Mouse (Mus musculus) heart, postnatal 0 days (tissue): ENCODE results near the gene Zbtb32. TPM values are rescaled to one million over a fixed set of nuclear protein-coding genes. Genes with fewer than 3 reads are reported as not detected.

Experiments
- ATAC-seq: fragments of 200-750 bp; cut with Nextera tagmentation; 2 replicates; pipeline ENCODE4 v1.8.0; 2017; ENCODE audit warnings: low read depth, moderate number of reproducible peaks, moderate library complexity; ENCODE audit not compliant: insufficient read depth
- DNase-seq: peaks from one replicate; pipeline ENCODE4 v3.0.0-alpha.2; 2016; ENCODE audit warnings: low spot score
- H3K27ac ChIP-seq: fragments of 300-500 bp; sonication (generic); 2 replicates; pipeline ENCODE4 v1.5.1; 2014; ENCODE audit warnings: low read depth, mild to moderate bottlenecking
- H3K27me3 ChIP-seq: fragments of 300-500 bp; sonication (generic); 2 replicates; pipeline ENCODE4 v1.6.1; 2014; ENCODE audit warnings: low read length, mixed read lengths; ENCODE audit not compliant: control insufficient read depth, insufficient read depth
- H3K36me3 ChIP-seq: fragments of 300-500 bp; sonication (generic); replicated peaks from 2 replicates; pipeline ENCODE4 v1.6.1; 2014; ENCODE audit warnings: low read length, mixed read lengths; ENCODE audit not compliant: control insufficient read depth, insufficient read depth
- H3K4me1 ChIP-seq: fragments of 300-500 bp; sonication (generic); 2 replicates; pipeline ENCODE4 v1.6.1; 2014; ENCODE audit warnings: antibody characterized with exemption; ENCODE audit not compliant: control insufficient read depth, insufficient read depth
- H3K4me2 ChIP-seq: fragments of 300-500 bp; sonication (generic); 2 replicates; pipeline ENCODE4 v1.6.1; 2014; ENCODE audit warnings: low read depth, mild to moderate bottlenecking, low read length, moderate library complexity
- H3K4me3 ChIP-seq: fragments of 300-500 bp; sonication (generic); 2 replicates; pipeline ENCODE4 v1.5.1; 2014; ENCODE audit warnings: low read depth, low read length
- H3K9ac ChIP-seq: fragments of 300-500 bp; sonication (generic); replicated peaks from 2 replicates; pipeline ENCODE4 v1.6.1; 2014; ENCODE audit warnings: low read depth, low read length, mixed read lengths
- H3K9me3 ChIP-seq: fragments of 300-500 bp; sonication (generic); replicated peaks from 2 replicates; pipeline ENCODE4 v1.6.1; 2016; ENCODE audit warnings: low read length; ENCODE audit not compliant: control insufficient read depth
- CTCF ChIP-seq: IDR thresholded peaks from 2 replicates; pipeline ENCODE4 v1.5.1; 2016; ENCODE audit warnings: antibody characterized with exemption, control low read depth, low read depth
- EP300 ChIP-seq: IDR thresholded peaks from 2 replicates; pipeline ENCODE4 v1.6.1; 2016; ENCODE audit warnings: antibody characterized with exemption, low read depth
- WGBS: fragments of 180-500 bp; shearing (Covaris S2); extraction: QIAGEN DNeasy Blood & Tissue Kit; methylation state at CpG from one replicate; pipeline ENCODE4 v1.1.7; 2014; 5-methylcytosine and 5-hydroxymethylcytosine counted together
- polyA plus RNA-seq: library from polyadenylated mRNA; unstranded; fragments of >200 nt; fragmentation: Nextera tagmentation; extraction: Ambion mirVana; gene quantifications from 2 replicates; pipeline ENCODE4 v1.2.1, GENCODE M21; 2015
- total RNA-seq: library from RNA; depleted of rRNA; stranded (reverse); fragments of >200 nt; gene quantifications from 2 replicates; pipeline ENCODE4 v1.2.3, GENCODE M21; 2014; ENCODE audit warnings: low replicate concordance

Gene Zbtb32
- total and polyA plus RNA-seq, 2 experiments from 2014 or later: 0.11 TPM; not detected in 1

DNA sequence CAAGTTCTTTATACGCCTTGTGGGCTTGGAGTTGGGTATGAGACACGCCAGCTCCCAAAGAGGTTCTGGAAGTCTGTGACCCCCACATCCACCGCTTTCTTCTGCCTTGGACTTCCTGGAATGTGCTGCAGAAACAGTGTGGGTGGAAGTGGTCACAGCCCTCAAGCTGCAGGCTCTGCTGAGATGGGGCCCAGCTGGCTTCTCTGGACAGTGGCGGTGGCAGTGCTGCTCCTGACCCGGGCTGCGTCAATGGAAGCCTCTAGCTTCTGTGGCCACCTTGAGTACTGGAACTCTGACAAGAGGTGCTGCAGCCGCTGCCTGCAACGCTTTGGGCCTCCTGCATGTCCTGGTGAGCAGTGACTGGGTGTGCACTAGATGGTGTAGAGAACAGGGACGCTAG, 32.7 kb downstream of the Zbtb32 start:
- 74% methylated on average over 9 of the region's 9 CpGs for WGBS
- Histone ChIP-seq H3K4me3 (no peak overlapping the region), H3K9ac (no peak overlapping the region), H3K9me3 (no peaks in the 10 kb centered on the region), H3K4me2 (no peak overlapping the region), H3K27me3 (no peaks in the 10 kb centered on the region), H3K4me1 (peaks cover 7% of the 10 kb centered on the region; the same call in 1 of the 2 replicates), H3K27ac (no peak overlapping the region), H3K36me3 (peaks cover 69% of the 10 kb centered on the region)
- DNase-seq (no peak), ATAC-seq (no peak)
- no peak for TF ChIP-seq CTCF
- no peak for TF ChIP-seq EP300

DNA sequence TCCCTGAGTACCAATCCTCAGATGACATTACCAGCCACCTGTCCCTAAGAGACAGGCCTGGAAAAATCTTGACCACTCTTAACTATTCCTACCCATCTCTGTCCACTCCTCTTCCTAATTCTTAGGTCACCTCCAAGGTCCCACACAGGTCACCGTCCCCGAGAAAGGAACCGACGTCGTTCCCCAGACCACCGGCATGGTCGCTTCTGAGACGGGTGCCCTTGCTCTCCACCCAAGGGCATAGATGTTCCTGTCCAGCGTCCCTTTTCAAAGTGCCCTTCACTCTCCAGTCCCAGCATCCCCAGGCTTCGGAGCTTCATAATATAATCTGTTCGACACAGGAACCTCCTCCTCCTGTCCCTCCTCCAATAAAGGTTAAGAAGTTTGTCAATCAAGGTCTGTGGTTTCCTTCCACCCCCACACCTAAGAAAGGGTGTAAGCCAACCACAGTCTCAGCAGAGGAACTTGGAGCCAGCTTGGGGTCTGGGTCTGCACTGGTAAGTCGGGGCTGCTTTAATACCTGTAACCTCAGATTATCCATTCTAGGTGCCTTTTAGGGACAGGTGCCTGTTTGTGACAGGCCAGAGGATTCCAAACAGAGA, 33.6 kb downstream of the Zbtb32 start, which contains the start of gene Igflr1:
TSS of gene Igflr1 (plus strand) at position 458 of the 602 bp plus-strand sequence.
- H3K4me1 ChIP-seq: peaks cover 7% of the 10 kb centered on the region; the same call in 1 of the 2 replicates
- no peak within 1 kb of the TSS for H3K4me2 ChIP-seq
- 87% methylated on average over 12 of the region's 12 CpGs for WGBS
- no peak within 1 kb of the TSS for H3K4me3 ChIP-seq
- TF ChIP-seq EP300 (no peak), CTCF (no peak)
- H3K27me3 ChIP-seq: no peaks in the 10 kb centered on the region
- H3K9ac ChIP-seq: no peak within 1 kb of the TSS
- DNase-seq (no peak), ATAC-seq (no peak)
- H3K9me3 ChIP-seq: no peaks in the 10 kb centered on the region
- peaks cover 60% of the 10 kb centered on the region for H3K36me3 ChIP-seq
- no peak within 1 kb of the TSS for H3K27ac ChIP-seq

DNA sequence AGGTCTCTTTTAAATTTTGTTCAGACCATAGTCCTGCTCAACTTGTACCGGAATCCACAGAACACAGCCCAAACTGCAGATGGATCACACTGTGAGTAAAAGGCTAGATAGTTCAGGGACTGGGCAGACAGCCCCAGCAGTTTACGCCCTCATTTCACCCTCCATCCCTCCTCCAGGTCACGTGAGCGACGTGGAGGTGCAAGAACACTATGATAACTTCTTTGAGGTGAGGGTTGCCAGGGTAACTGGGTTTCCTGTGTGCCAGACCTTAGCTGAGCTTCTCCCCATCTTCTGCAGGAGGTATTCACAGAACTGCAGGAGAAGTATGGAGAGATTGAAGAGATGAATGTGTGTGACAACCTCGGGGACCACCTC, 34.8 kb downstream of the Zbtb32 start:
- Histone ChIP-seq H3K27me3 (no peaks in the 10 kb centered on the region), H3K9ac (peak overlapping the region; percentile 79; the same call in 1 of the 2 replicates), H3K4me3 (peak overlapping the region; percentile 78), H3K9me3 (no peaks in the 10 kb centered on the region), H3K4me2 (peak overlapping the region; percentile 75), H3K36me3 (peaks cover 48% of the 10 kb centered on the region), H3K4me1 (peaks cover 8% of the 10 kb centered on the region; the same call in 1 of the 2 replicates), H3K27ac (peak overlapping the region; percentile 94)
- TF ChIP-seq EP300 (no peak), CTCF (no peak)
- ATAC-seq (no peak), DNase-seq (no peak)
- WGBS: 29% methylated on average over 6 of the region's 6 CpGs

DNA sequence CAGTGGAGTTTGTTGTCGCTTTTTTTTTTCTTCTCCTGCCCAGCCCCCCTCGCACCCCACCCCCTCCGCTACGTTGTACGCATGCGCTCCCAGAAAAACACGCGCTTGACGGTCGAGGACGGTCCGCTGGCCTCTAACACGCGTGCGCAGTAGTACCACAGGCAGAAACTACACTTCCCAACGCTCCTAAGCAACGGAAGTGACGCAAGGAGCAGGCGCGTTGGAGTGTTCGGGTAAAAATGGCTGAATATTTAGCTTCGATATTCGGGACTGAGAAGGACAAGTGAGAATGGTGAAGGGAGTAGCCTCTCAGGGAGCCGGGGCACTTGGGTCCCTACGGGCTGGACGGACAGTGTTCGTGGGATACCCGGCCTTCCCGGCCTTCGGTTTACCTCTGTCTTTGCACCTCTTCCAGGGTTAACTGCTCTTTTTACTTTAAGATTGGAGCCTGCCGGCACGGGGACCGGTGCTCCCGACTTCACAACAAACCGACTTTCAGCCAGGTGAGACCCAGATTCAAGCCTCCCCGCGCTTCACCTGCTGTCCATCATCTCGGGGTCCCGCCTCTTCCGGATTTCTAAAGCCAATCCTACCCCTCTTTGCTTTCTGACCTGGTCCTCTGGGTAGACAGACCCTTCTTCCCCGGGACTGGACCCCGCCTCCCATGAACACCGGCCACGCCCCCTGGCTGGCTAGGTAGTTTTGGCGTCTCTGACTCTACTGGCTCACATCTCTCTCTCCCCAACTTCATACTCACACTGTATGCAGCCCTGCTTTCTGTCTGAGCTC, 35.4 kb downstream of the Zbtb32 start, which contains the start of the genes U2af1l4, Gm49396 and Psenen:
TSS of gene U2af1l4 (plus strand) at position 185 of the 789 bp plus-strand sequence.
TSS of gene Gm49396 (plus strand) at position 228 of the 789 bp plus-strand sequence.
TSS of gene Psenen (minus strand) at position 511 of the 789 bp plus-strand sequence.
- Histone ChIP-seq H3K36me3 (peaks cover 42% of the 10 kb centered on the region), H3K4me3 (peak within 1 kb of the TSS; percentile 78), H3K9ac (peak within 1 kb of the TSS; percentile 79), H3K9me3 (no peaks in the 10 kb centered on the region), H3K27ac (peak within 1 kb of the TSS; percentile 94), H3K4me1 (peaks cover 14% of the 10 kb centered on the region), H3K27me3 (no peaks in the 10 kb centered on the region), H3K4me2 (peak within 1 kb of the TSS; percentile 75)
- ATAC-seq (peak; percentile 89), DNase-seq (peak; percentile 99)
- WGBS: under 1% methylated on average over 45 of the region's 45 CpGs
- TF ChIP-seq EP300 (no peak), CTCF (no peak)

DNA sequence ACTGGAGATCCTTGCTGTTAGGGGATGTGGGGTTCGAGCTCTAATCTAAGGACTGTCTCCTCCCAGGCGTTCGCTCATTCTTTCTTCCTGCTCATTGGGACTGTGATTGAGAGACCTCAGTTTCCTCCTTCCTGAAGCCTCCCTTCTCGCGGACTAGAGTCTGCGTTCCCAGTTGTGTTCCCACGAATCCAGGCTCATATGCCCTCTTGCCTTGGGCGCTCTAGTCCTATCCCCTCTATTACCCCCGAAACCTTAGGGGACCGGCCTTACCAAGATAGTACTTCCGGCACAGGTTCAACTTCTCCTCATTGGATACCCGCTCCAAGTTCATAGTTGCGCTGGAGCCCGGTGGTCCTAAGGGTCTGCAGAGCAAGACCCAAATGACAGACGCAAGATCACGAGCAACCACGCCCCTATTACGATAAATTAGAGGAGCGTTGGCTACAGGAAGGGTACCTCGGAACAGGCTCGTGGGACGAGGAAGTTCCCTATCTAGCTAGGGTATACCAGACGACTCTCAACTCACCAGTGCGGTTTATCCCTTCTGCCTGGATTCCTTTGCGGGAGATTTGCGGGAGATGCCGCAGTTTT, 36.1 kb downstream of the Zbtb32 start:
- H3K27me3 ChIP-seq: no peaks in the 10 kb centered on the region
- H3K27ac ChIP-seq: peak overlapping the region; percentile 65
- H3K9me3 ChIP-seq: no peaks in the 10 kb centered on the region
- H3K9ac ChIP-seq: peak overlapping the region; percentile 79
- H3K4me2 ChIP-seq: peak overlapping the region; percentile 75
- no peak for DNase-seq
- H3K4me3 ChIP-seq: peak overlapping the region; percentile 78
- H3K4me1 ChIP-seq: peaks cover 18% of the 10 kb centered on the region
- no peak for ATAC-seq
- TF ChIP-seq CTCF (no peak), EP300 (no peak)
- peaks cover 39% of the 10 kb centered on the region for H3K36me3 ChIP-seq
- under 1% methylated on average over 27 of the region's 27 CpGs for WGBS
